Mouse (Mus musculus): ENCODE results near the gene Ren1. TPM values are rescaled to one million over a fixed set of nuclear protein-coding genes. Genes with fewer than 3 reads are reported as not detected.

Gene Ren1
- polyA plus RNA-seq, 1 experiment from 2014 or later: 0.43 TPM

DNA sequence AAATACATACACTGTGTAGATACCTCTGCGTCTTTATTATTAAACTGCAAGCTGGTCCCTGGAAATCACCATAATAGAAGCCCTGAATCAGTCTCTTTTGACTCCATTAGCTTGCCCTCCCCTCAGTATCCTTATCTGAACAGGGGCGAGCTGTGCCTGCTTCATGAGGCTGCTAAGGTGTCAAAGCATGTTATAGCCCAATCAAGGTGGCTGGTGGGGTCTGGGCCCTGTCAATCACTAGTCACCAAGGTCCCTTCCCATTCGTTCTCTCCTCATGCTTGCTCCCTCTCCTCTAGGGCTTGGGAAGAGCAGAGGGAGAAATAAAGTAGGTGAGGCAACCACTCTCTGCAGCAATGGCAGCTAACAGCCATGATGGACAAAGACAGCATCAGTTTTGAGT is 3.1 kb upstream of the Ren1 start:
- Histone ChIP-seq H3K36me3 (no peaks in the 10 kb centered on the region), H3K9ac (no peak overlapping the region), H3K4me2 (replicated peaks) (no peak overlapping the region), H3K27ac (no peak overlapping the region), H3K4me1 (no peaks in the 10 kb centered on the region), H3K4me3 (no peak overlapping the region), H3K27me3 (peaks cover 12% of the 10 kb centered on the region), H3K9me3 (no peaks in the 10 kb centered on the region)
- WGBS: 63% methylated on average over 3 of the region's 3 CpGs
- ATAC-seq (ENCODE audit: low FRiP score, low read depth): no peak

DNA sequence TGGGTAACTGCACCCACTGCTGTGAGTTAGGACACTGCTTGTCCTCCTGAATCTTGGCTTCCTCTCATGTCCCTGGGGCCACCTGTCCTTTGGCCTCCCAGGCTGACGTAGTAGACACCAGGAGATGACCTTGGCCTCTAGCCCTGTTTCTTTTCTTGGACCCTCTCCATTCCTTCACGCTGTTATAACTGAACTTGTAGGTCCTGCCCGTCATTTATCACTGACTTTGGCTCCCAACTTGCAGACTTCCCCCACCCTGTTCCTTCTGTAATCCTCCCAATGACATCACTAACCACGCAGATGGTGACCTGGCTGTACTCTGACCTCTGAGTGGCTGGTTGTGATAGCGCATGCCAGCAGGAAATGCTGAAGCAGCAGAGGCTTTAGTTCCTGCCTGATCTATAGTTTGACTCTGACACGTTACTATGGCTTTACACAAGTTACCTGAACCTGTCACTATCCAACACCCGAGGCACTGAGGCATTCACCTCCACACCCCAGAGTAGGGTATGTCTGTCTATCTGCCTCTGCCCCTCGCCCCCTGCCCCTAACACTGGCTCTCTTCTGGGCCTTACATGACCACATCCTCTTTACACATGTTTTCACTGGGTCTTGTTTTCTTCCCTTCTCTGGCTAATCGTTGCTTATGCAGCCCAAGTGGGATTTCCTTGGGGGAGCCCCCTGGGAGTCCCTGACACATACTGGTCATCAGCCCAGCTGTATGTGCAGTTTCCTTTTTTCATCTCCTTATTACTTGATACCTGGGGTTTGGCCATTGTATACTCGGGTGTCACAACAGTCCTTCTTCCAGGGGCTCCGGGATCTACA is 2.4 kb upstream of the Ren1 start:
- no peak for ATAC-seq (ENCODE audit: low FRiP score, low read depth)

DNA sequence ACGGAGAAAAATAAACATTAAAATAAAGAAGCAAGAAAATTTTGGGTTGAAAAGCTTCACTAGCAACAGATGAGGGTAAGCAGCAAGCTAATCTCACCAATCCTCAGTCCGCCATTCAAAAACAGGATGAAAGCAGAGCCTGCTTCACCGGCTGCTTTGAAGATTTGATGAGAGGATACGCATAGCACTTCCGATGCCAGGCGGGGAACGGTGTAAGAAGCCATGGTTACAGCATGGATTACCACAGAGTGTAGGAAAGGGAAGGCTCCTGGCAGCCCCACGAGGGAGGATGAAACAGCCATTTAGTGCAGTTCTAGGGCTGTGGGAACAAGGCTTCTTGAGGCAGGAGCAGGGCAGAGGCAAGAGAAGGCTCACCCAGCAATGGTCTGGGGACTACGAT is 1.5 kb downstream of the Ren1 start:
- H3K9me3 ChIP-seq: no peaks in the 10 kb centered on the region
- H3K4me1 ChIP-seq: peaks cover 5% of the 10 kb centered on the region
- H3K36me3 ChIP-seq: no peaks in the 10 kb centered on the region
- ATAC-seq (ENCODE audit: low FRiP score, low read depth): no peak
- no peak overlapping the region for H3K27ac ChIP-seq
- H3K9ac ChIP-seq: no peak overlapping the region
- WGBS: 31% methylated on average over 9 of the region's 9 CpGs
- H3K27me3 ChIP-seq: peaks cover 28% of the 10 kb centered on the region
- H3K4me2 ChIP-seq (replicated peaks): no peak overlapping the region
- H3K4me3 ChIP-seq: no peak overlapping the region

More for the DNA sequence above, 2.4 kb upstream of the Ren1 start:
- H3K9ac ChIP-seq: no peak overlapping the region
- no peak overlapping the region for H3K27ac ChIP-seq
- H3K4me3 ChIP-seq: no peak overlapping the region
- H3K36me3 ChIP-seq: no peaks in the 10 kb centered on the region
- no peak overlapping the region for H3K4me2 ChIP-seq (replicated peaks)
- no peaks in the 10 kb centered on the region for H3K9me3 ChIP-seq
- WGBS: 72% methylated on average over 11 of the region's 11 CpGs
- peaks cover 17% of the 10 kb centered on the region for H3K27me3 ChIP-seq
- no peaks in the 10 kb centered on the region for H3K4me1 ChIP-seq

- ATAC-seq (ENCODE audit: low FRiP score, low read depth): no peak
- no peak overlapping the region for H3K4me3 ChIP-seq
- H3K27ac ChIP-seq: no peak overlapping the region
- H3K9me3 ChIP-seq: no peaks in the 10 kb centered on the region
- peaks cover 5% of the 10 kb centered on the region for H3K4me1 ChIP-seq
- no peak overlapping the region for H3K9ac ChIP-seq
- H3K36me3 ChIP-seq: no peaks in the 10 kb centered on the region
- H3K4me2 ChIP-seq (replicated peaks): no peak overlapping the region
- peaks cover 28% of the 10 kb centered on the region for H3K27me3 ChIP-seq
- 47% methylated on average over 12 of the region's 12 CpGs for WGBS
Observed at GRCm38 (mm10) chr1:133353371-133353809, 3.1 kb downstream of the Ren1 start.

DNA sequence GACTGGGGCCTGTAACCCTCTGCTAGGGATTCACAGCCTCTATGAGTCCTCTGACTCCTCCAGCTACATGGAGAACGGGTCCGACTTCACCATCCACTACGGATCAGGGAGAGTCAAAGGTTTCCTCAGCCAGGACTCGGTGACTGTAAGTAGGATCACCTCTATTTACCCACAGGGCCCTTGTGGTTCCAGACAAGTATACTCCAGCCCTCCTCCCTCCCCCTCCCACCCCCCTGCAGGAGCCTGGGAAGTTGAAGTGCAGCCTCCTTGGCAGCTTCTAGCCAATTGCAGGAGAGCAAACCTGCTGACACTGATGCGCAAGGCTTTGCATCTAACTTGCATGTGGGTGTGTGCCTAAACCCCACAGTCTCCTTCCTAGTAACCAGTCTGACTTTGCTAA is 5.2 kb downstream of the Ren1 start:
- Histone ChIP-seq H3K9me3 (no peaks in the 10 kb centered on the region), H3K4me2 (replicated peaks) (no peak overlapping the region), H3K9ac (no peak overlapping the region), H3K4me1 (peaks cover 5% of the 10 kb centered on the region), H3K27ac (no peak overlapping the region), H3K4me3 (no peak overlapping the region), H3K27me3 (peaks cover 38% of the 10 kb centered on the region), H3K36me3 (no peaks in the 10 kb centered on the region)
- ATAC-seq (ENCODE audit: low FRiP score, low read depth): no peak
- 36% methylated on average over 5 of the region's 5 CpGs for whole genome bisulfite sequencing

- Histone ChIP-seq H3K4me2 (replicated peaks) (no peak overlapping the region), H3K9ac (no peak overlapping the region), H3K36me3 (no peaks in the 10 kb centered on the region), H3K4me3 (no peak overlapping the region), H3K27me3 (peaks cover 38% of the 10 kb centered on the region), H3K9me3 (no peaks in the 10 kb centered on the region), H3K4me1 (peaks cover 5% of the 10 kb centered on the region), H3K27ac (no peak overlapping the region)
- no peak; the same call in 1 of the 2 replicates for ATAC-seq (ENCODE audit: low FRiP score, low read depth)
- 57% methylated on average over 15 of the region's 15 CpGs for WGBS
Observed at GRCm38 (mm10) chr1:133355912-133356311, 5.6 kb downstream of the Ren1 start.

GRCm38 (mm10) chr1:133356330-133356729 is 6.0 kb downstream of the Ren1 start:
- no peak for ATAC-seq (ENCODE audit: low FRiP score, low read depth)
- Histone ChIP-seq H3K4me2 (replicated peaks) (no peak overlapping the region), H3K27ac (no peak overlapping the region), H3K9ac (no peak overlapping the region), H3K9me3 (no peaks in the 10 kb centered on the region), H3K4me3 (no peak overlapping the region), H3K36me3 (no peaks in the 10 kb centered on the region), H3K27me3 (peaks cover 34% of the 10 kb centered on the region), H3K4me1 (peaks cover 5% of the 10 kb centered on the region)
- 53% methylated on average over 8 of the region's 8 CpGs for WGBS

DNA sequence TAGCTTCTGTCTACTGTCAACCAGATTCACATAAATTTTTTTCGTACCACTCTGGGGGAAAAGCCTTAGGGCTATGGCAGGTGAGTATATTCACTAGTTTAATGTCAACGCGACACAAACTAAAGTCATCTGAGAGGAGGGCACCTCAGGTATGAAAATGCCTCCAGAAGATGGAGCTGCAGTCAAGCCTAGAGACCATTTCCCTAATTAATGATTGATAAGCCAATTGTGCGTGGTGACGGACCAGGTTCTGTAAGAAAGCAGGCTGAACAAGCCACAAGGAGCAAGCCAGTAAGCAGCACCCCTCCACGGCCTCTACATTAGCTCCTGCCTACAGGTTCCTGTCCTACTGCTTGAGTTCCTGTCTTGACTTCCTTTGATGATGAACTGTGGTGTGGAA is 10.7 kb downstream of the Ren1 start:
- H3K9me3 ChIP-seq: no peaks in the 10 kb centered on the region
- no peak overlapping the region for H3K27ac ChIP-seq
- no peak overlapping the region for H3K4me2 ChIP-seq (replicated peaks)
- H3K4me3 ChIP-seq: no peak overlapping the region
- ATAC-seq (ENCODE audit: low FRiP score, low read depth): no peak
- peaks cover 17% of the 10 kb centered on the region for H3K4me1 ChIP-seq
- peaks cover 40% of the 10 kb centered on the region for H3K27me3 ChIP-seq
- H3K9ac ChIP-seq: no peak overlapping the region
- WGBS: 89% methylated on average over 6 of the region's 6 CpGs
- H3K36me3 ChIP-seq: no peaks in the 10 kb centered on the region

DNA sequence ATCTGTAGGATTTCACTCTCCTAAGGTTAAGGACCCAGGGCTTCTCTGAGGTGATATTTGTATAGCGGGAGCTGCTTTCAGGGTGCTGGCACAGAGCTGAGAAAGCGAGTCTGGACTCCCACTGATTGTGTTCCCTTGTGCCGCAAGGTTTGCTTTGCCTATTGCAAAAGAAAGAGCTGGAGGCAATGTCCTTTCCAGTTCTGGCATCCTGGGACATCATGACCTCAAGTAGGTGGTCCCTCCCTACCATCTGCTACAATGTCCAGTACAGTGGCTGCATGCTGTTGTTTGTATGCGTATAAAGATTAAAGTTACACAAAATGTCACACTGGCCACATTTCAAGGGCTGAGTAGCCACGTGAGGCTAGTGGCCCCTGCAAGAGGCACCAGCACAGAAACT is 11.8 kb downstream of the Ren1 start:
- no peak for ATAC-seq (ENCODE audit: low FRiP score, low read depth)
- 91% methylated on average over 5 of the region's 5 CpGs for WGBS
- Histone ChIP-seq H3K27me3 (peaks cover 47% of the 10 kb centered on the region), H3K27ac (no peak overlapping the region), H3K4me3 (no peak overlapping the region), H3K9ac (no peak overlapping the region), H3K4me2 (replicated peaks) (no peak overlapping the region), H3K36me3 (no peaks in the 10 kb centered on the region), H3K9me3 (no peaks in the 10 kb centered on the region), H3K4me1 (peaks cover 15% of the 10 kb centered on the region)

- ATAC-seq (ENCODE audit: low FRiP score, low read depth): peak; percentile 67
- Histone ChIP-seq H3K36me3 (no peaks in the 10 kb centered on the region), H3K27ac (no peak within 1 kb of the TSS), H3K4me3 (peak within 1 kb of the TSS; percentile 70), H3K4me2 (replicated peaks) (peak within 1 kb of the TSS; percentile 98), H3K9ac (peak within 1 kb of the TSS; percentile 66), H3K27me3 (peaks cover 49% of the 10 kb centered on the region), H3K4me1 (peaks cover 26% of the 10 kb centered on the region), H3K9me3 (no peaks in the 10 kb centered on the region)
- WGBS: under 1% methylated on average over 52 of the region's 52 CpGs
Observed at GRCm38 (mm10) chr1:133363276-133364021, 13.1 kb downstream of the Ren1 start, which contains the start of gene Etnk2. TSS of gene Etnk2 (plus strand) at chr1:133363572.

GRCm38 (mm10) chr1:133364022-133364630 is 13.8 kb downstream of the Ren1 start:
- peaks cover 26% of the 10 kb centered on the region for H3K4me1 ChIP-seq
- no peak overlapping the region for H3K27ac ChIP-seq
- WGBS: 1% methylated on average over 27 of the region's 27 CpGs
- peak overlapping the region; percentile 66 for H3K9ac ChIP-seq
- H3K27me3 ChIP-seq: peaks cover 49% of the 10 kb centered on the region
- no peaks in the 10 kb centered on the region for H3K36me3 ChIP-seq
- peak overlapping the region; percentile 98 for H3K4me2 ChIP-seq (replicated peaks)
- peak overlapping the region; percentile 70 for H3K4me3 ChIP-seq
- peak; percentile 33 for ATAC-seq (ENCODE audit: low FRiP score, low read depth)
- H3K9me3 ChIP-seq: no peaks in the 10 kb centered on the region

DNA sequence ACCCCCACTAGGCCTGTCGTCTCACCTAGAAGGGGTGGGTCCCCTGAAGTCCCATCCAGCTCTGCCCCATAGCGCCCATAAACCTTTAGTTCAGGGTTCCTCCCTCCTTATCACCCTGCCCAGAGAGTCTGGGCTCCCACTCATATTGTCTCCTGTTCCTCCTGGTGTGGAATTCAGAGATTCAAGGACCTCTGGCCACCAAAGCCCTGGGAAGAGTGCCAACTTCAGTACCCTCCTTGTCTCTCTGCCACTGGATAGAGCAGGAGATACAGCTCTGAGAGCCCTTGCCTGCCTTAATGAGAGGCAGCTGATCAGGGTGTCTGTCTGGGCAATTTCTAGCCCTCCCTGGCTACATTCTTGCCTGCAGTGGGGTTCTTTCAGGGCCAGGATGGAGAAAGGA is 14.6 kb downstream of the Ren1 start:
- peaks cover 44% of the 10 kb centered on the region for H3K27me3 ChIP-seq
- H3K4me1 ChIP-seq: peaks cover 26% of the 10 kb centered on the region
- no peak for ATAC-seq (ENCODE audit: low FRiP score, low read depth)
- no peak overlapping the region for H3K4me2 ChIP-seq (replicated peaks)
- H3K27ac ChIP-seq: no peak overlapping the region
- H3K9me3 ChIP-seq: no peaks in the 10 kb centered on the region
- H3K9ac ChIP-seq: no peak overlapping the region
- WGBS: 50% methylated on average over 2 of the region's 2 CpGs
- H3K36me3 ChIP-seq: no peaks in the 10 kb centered on the region
- H3K4me3 ChIP-seq: no peak overlapping the region
